Mouse (Mus musculus) urinary bladder, postnatal 25 days (tissue): ENCODE results near the gene Ggt7.
"Not testable (repeated sequence)": the region's sequence is repeated elsewhere in the genome, so short reads cannot be mapped to it uniquely, and the experiment has no call there.

Source experiments
- DNase-seq: peaks from one replicate; pipeline ENCODE4 v3.0.0; 2022; ENCODE audit warnings: low spot score

The Ggt7 gene

DNA sequence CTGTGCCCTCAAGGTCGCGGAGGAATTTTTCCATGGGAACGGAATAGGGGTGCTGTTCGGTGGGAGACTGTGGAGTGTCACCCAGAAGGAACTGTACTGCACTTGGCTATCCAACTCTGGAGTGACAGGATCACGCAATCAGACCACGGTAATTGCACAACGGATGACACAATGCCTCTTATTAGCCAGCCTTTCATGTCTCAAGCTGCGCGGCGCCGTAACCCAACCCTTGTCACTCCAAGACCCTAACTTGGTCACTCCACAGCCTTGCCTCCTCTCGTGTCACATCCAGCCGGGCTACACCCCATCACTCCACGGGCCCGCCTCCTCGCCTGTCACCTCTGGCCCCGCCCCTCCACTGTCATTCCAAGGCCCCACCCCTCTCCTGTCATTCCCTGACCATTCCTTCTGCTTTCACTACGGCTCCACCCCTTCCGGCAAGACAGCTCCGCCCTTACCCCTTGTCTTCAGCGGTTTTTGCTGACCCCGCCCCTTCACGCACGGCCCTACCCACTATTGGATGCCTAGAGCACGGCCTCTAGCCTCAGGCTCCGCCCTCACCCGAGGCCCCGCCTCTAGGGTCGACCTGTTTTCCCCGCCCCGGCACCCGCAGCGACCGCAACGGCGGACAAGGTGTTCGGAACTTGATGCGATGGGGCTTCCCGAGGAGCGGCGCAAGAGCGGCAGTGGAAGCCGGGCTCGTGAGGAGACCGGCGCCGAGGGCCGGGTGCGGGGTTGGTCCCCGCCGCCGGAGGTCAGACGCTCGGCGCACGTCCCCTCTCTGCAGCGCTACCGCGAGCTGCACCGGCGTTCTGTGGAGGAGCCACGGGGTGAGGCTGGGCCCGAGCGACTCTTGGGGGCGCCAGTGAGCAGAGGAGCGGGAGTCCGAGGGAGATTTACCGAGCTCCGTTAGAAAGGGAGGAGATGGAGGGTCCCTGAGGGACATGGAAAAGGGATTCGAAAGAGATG, at the start of gene Ggt7, which contains the start of gene Acss2:
Gene Ggt7 (minus strand): TSS at position 783 of the 969 bp plus-strand sequence.
Gene Acss2 (plus strand): TSS at position 494 of the 969 bp plus-strand sequence.
- DNase-seq = peak; percentile 97

- no peak for DNase-seq
Observed at GRCm38 (mm10) chr2:155567751-155568150, 49.7 kb upstream of the Ggt7 start.

GRCm38 (mm10) chr2:155562934-155563333, 44.9 kb upstream of the Ggt7 start:
- peak; percentile 11 for DNase-seq

DNA sequence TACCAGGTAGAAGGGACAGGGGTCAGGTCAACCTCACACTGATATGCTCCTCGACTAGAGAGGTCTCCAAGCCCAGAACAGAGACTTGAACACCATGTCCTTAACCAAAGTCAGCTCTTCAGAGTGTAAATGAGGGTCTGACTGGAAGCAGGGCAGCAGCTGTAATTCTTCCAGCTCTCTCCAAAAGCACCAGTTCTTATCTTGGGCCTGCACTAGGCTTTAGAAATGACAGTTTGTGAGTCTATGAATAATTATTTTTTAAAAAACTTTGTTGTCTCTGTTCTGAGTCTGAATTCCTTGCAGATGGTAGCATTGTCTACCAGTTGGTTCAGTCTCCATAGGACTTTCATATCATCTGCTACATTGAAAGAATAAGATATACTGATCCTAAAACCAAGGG, 44.2 kb upstream of the Ggt7 start:
- DNase-seq = no peak

DNA sequence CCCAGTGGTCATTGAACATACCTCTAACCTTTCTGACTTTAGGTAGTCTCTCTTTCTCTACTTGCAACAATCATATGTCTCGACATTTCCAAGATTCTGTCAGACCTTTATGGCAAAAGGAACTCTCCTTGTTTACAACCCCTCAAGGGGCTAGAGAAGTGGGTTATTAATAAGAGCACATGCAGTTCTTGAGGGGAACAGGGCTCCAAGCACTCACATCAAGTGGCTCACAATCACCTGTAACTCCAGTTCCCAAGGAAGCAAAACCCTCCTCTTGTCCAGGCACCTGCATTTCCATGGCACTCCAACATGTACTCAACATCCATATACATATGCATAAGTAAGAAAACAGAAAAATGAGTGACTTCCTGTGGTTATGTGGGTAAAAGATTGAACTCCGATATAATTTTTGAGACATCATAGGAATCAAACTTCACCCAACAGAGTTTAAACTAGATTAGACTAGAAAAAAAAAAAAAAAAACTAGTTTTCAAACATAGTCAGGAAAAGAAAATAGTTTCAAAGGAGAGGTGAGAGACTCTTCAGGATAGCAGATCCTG, 36.5 kb upstream of the Ggt7 start:
- no peak for DNase-seq

DNA sequence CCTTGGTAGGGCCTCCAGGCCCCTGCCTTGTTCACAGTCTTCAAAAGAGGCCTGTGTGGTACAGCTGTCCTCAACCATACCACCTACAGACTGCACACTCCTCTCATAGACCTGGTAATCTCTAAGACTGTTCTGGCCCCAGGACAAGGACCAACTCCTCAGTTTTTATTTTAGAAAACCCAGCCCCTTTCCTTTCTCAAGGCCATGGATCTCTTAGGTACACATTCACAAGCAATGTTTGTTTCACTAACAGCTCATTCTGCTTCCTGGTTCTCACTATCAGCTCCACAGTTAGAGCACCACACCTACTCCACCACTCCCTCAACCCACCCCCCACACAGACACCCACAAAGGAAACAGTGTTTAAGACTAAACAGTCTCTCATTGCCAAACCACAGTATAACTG, 34.9 kb upstream of the Ggt7 start:
- DNase-seq = no peak

DNA sequence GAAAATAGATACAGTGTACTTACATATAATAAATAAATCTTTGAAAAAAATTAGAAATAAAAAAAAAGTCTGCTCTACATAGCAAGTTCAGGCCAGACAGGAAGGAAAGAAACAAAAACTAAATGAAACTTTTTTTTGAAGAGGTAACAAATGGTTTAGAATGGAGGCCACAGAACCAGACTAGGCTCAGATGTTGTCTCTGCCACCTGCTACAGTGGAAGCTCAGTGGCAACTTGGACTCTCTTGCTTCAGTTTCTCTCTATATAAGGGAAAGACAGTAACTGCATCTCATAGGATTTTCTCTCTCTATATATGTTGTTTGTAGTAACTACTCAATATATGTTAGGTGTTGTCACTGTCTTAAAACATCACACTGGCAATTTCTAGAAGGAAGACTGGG, 34.3 kb upstream of the Ggt7 start:
- DNase-seq = no peak

DNA sequence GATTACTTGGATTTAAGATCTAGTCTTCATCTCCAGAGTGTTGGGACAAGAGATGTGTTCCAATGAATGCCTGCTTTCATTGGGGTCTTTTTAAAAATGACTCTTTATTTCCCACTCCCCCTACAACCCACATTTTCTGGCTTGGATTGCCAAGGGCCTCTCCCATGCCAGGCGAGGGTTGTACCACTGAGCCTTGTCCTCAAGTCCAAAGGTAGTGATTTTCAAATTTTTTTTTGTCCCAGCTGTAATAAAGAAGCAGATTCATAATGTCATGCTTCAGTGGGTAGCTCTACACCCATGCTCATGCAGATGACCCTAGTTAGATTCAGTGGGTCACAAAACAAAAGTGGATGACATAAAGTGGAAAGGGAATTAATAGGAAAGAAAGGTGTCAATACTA, 28.9 kb upstream of the Ggt7 start:
- DNase-seq = no peak

- DNase-seq = no peak
Observed at GRCm38 (mm10) chr2:155540822-155541458, 22.9 kb upstream of the Ggt7 start.

DNA sequence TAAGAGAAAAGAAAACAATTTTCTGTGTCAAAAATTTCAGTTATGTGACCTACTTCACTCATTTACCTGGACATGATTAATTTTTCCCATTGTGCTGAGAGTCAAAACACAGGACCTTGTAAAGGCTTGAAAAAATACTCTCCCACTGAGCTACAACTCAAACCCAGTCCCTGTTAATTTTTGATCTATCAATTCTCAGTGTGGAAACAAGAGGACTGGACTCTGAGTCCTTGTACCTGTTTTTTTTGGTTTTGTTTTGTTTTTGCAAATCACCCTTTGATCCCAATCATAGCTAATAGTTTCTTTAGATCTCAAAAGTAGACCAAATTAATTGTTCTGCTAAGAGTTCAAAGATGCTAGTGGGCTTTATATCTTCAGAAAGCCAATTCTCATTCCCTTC, 21.7 kb upstream of the Ggt7 start:
- no peak for DNase-seq

DNA sequence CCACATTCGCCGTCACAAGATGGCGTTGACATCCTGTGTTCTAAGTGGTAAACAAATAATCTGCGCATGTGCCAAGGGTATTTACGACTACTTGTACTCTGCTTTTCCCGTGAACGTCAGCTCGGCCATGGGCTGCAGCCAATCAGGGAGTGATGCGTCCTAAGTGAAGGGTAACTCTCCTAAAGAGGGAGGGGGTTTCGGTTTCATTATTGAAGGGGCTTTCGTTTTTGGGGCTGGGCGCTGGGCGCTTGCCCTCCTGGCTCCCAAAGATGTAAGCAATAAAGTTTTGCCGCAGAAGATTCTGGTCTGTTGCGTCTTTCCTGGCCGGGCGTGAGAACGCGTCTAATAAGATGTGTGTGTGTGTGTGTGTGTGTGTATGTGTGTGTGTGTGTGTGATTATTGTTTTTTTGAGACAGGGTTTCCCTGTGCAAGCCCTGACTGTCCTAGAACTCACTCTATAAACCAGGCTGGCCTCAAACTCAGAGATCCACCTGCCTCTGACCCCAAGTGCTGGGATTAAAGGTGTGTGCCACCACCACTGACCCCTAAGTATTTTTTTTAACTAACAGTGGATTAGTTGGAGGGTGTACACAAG, 20.5 kb upstream of the Ggt7 start:
- DNase-seq = not testable (repeated sequence)

GRCm38 (mm10) chr2:155537761-155538462, 19.9 kb upstream of the Ggt7 start:
- no peak for DNase-seq

DNA sequence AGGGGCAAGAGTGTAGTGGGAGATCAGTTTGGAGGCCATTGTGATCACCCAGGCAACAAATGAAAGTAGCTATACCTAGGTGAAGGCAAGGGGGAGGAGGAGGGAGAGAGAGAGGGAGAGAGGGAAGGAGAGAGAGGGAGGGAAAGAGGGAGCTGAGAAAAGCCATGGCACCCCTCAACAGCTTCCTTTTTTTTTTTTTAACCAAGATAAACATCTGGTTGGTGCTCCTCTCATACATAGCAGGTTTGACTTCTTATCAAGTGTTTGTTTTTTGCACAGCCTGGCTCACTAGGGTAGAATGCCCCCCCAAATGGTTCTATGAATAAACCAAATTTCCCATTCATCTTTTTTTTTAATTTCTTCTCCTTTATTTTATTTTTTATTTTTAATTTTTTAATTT, 18.3 kb upstream of the Ggt7 start:
- no peak for DNase-seq

DNA sequence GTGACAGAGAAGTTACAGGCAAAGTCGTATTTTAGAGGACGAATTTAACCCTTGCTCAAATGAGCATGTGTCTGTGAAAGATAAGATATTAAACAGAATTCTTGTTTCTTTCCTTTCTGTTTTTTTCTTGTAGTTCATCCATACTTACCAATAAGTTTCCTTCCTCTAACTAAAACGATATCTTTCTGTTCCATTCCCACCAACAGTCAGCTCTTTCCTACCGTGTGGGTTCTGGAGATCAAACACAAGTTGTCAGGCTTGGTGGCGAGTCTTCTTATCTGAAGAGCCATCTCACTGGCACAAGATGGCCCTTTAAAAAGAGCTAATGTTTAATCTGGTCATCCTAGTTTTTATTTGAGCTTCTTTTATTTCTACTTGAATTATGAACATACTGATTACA, 9.3 kb upstream of the Ggt7 start:
- DNase-seq = no peak

DNA sequence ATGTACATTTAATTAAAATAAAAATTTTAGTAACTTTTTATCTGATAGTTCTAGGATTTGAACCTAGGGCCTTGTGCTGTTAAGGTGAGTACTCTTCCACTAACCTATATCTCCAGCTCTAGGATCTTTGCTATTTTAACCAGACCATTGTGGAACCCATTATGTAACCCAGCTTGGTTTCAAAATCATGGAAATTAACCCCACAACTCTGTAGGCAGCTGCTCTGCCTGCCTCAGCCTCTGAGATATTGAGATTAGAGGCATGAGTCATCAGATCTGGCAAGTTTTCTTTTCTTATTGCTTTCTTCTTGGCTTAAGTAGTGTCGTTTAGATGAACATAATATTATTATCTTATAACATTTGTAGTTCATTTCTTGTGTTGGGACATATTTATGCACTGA, 6.3 kb upstream of the Ggt7 start:
- DNase-seq = no peak

- DNase-seq = no peak
Observed at GRCm38 (mm10) chr2:155523706-155524105, 5.7 kb upstream of the Ggt7 start.

GRCm38 (mm10) chr2:155518531-155519270, 664 bp upstream of the Ggt7 start:
- no peak for DNase-seq

DNA sequence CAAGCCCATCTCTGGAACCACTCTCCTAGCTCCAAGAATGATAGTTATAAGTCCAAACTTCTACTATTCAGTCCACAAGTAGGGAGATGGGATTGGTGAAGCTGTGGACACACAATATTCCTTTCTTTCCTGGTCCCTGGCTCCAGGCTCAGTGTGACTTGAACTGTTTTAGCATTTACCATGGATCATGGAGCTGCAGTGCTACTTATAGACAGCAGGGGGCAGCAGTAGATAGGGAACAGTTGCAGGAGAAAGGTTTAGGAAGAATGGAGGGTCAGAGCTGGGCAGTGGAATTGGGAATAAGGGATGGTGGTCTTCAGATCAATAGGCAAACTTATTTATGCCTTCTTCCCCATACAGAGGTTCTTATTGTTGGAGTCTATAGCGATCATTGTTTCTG, 2.1 kb downstream of the Ggt7 start:
- DNase-seq = peak; percentile 67

DNA sequence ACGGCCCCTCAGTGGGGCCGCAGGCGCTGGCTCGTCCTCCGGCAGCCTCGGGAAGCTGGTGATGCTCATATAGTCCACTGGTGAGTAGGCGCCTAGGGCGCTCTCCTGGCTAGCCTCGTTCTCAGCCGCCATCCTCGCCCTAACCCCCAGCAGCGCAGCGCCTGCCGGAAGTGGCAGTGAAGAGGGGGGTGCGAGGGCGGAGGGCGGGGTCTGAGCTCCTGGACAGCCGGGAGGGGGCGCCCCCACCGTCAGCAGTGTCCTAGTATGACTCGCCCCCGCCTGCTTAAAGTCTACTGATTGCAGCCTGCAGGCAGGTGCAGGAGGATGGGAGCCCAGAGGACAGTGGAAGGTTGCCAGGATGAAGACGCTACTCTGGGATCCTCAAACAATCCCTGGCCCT, 3.4 kb downstream of the Ggt7 start:
- peak; percentile 52 for DNase-seq

DNA sequence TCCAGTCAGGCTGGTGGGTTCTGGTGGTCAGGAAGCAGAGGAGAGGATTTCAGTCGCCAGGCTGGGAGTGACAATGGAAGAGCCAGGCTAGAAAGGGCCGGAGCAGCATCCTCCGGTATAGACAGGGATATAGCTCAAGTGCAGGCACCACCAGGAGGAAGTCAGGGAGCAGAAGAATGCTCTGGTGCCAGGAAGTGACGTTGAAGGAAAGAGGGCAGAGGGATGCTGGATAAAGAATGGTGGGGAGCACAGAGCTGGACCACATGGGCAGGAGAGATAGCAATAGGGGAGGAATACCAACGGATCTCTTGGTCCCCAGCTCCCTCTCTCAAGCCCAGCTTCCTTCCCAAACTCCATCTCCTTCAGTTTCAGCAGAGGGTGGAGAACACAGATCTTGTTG, 4.5 kb downstream of the Ggt7 start:
- no peak for DNase-seq

GRCm38 (mm10) chr2:155512479-155512878, 5.6 kb downstream of the Ggt7 start:
- DNase-seq = peak; percentile 38
